Mouse (Mus musculus) stomach, embryonic 16.5 days (tissue): Measurements from ENCODE around the gene Mfsd6l. TPM values are rescaled to one million over a fixed set of nuclear protein-coding genes. Genes with fewer than 3 reads are reported as not detected.

ENCODE experiments used
- ATAC-seq: fragments of 200-750 bp; cut with Nextera tagmentation; 2 replicates; pipeline ENCODE4 v1.8.0; 2017; ENCODE audit warnings: moderate number of reproducible peaks, moderate TSS enrichment; ENCODE audit not compliant: insufficient read depth, low FRiP score
- H3K27ac ChIP-seq: fragments of 300-500 bp; sonication (generic); 2 replicates; pipeline ENCODE4 v1.5.1; 2014; ENCODE audit warnings: low read length
- H3K27me3 ChIP-seq: fragments of 300-500 bp; sonication (generic); 2 replicates; pipeline ENCODE4 v1.6.1; 2014; ENCODE audit warnings: low read length, control low read depth, mixed read lengths; ENCODE audit not compliant: control insufficient read depth, insufficient read depth
- H3K36me3 ChIP-seq: fragments of 300-500 bp; sonication (generic); 2 replicates; pipeline ENCODE4 v1.6.1; 2014; ENCODE audit warnings: low read length; ENCODE audit not compliant: control insufficient read depth, insufficient read depth
- H3K4me1 ChIP-seq: fragments of 300-500 bp; sonication (generic); 2 replicates; pipeline ENCODE4 v1.6.1; 2014; ENCODE audit warnings: low read length, control low read depth, mixed read lengths; ENCODE audit not compliant: control insufficient read depth, insufficient read depth
- H3K4me2 ChIP-seq: fragments of 300-500 bp; sonication (generic); 2 replicates; pipeline ENCODE4 v1.6.1; 2014; ENCODE audit warnings: low read depth, low read length, mixed read lengths
- H3K4me3 ChIP-seq: fragments of 300-500 bp; sonication (generic); replicated peaks from 2 replicates; pipeline ENCODE4 v1.5.1; 2014; ENCODE audit warnings: mild to moderate bottlenecking, low read length
- H3K9ac ChIP-seq: fragments of 300-500 bp; sonication (generic); 2 replicates; pipeline ENCODE4 v1.6.1; 2014; ENCODE audit warnings: low read length
- H3K9me3 ChIP-seq: fragments of 300-500 bp; sonication (generic); replicated peaks from 2 replicates; pipeline ENCODE4 v1.6.1; 2016; ENCODE audit warnings: low read length, control low read depth; ENCODE audit not compliant: control insufficient read depth
- WGBS: fragments of 180-500 bp; shearing (Covaris S2); extraction: QIAGEN DNeasy Blood & Tissue Kit; methylation state at CpG from one replicate; pipeline ENCODE4 v1.1.7; 2014; 5-methylcytosine and 5-hydroxymethylcytosine counted together
- polyA plus RNA-seq: library from polyadenylated mRNA; unstranded; fragments of >200 nt; fragmentation: Nextera tagmentation; extraction: Ambion mirVana; gene quantifications from 2 replicates; pipeline ENCODE4 v1.2.1, GENCODE M21; 2015

Gene Mfsd6l
- polyA plus RNA-seq, 1 experiment from 2014 or later, result 2.0 TPM

DNA sequence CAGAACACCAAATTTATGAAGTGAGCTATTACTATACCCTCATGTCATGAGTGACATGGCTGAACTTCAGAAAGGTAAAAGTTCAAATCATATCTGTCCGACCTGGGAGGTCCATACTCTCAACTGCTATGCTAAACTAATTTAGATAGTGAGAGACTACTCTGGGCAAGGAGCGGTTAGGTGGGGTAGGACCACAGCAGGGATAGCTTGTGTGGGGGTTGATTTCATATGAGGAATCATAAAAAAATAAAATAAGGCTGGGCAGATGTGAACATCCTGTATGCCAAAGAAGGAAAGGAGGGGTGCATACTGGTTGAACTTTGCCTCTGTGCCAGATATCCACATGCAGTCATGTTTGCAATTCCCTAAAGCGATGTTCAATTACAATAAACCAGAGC lies 9.0 kb downstream of the Mfsd6l start:
- Histone ChIP-seq H3K9ac (no peak overlapping the region), H3K27me3 (no peaks in the 10 kb centered on the region), H3K9me3 (no peaks in the 10 kb centered on the region), H3K27ac (no peak overlapping the region), H3K4me2 (no peak overlapping the region), H3K4me1 (no peaks in the 10 kb centered on the region), H3K36me3 (no peaks in the 10 kb centered on the region), H3K4me3 (no peak overlapping the region)
- 76% methylated on average over 3 of the region's 3 CpGs for WGBS
- no peak for ATAC-seq

DNA sequence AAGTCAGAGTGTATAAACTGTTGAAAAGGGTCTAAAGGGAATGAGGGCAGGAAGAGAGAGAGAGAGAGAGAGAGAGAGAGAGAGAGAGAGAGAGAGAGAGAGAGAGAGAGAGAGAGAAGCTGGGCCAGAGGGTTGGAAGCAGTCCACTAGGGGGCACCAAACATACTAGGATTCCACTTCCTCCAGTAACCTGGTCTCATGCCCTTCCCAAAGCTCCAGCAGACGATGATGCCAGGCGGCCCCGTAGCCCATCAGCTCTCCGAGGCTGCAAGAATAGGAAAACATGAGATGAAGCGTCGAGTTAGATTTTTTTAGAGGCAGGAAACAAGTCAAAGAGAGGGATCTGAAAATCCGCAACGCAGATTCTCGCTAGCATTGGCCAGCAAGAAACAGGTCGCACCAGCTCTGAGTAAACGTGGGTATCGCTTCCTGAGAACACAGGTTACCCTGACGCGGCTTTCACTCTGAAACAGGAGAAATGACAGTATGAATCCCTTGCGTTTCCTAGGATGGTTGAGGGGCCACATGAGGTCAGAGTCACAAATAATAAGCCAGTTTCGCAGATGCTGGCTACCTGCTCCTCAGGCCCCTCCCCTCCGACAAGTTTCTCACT lies 10.6 kb downstream of the Mfsd6l start:
- 15% methylated on average over 17 of the region's 17 CpGs for WGBS
- H3K27ac ChIP-seq, result no peak overlapping the region
- H3K4me1 ChIP-seq, result no peaks in the 10 kb centered on the region
- ATAC-seq, result no peak
- peak overlapping the region; percentile 41 for H3K4me3 ChIP-seq
- H3K4me2 ChIP-seq, result peak overlapping the region; percentile 67
- H3K36me3 ChIP-seq, result no peaks in the 10 kb centered on the region
- no peaks in the 10 kb centered on the region for H3K27me3 ChIP-seq
- H3K9me3 ChIP-seq, result no peaks in the 10 kb centered on the region
- peak overlapping the region; percentile 53; the same call in 1 of the 2 replicates for H3K9ac ChIP-seq

DNA sequence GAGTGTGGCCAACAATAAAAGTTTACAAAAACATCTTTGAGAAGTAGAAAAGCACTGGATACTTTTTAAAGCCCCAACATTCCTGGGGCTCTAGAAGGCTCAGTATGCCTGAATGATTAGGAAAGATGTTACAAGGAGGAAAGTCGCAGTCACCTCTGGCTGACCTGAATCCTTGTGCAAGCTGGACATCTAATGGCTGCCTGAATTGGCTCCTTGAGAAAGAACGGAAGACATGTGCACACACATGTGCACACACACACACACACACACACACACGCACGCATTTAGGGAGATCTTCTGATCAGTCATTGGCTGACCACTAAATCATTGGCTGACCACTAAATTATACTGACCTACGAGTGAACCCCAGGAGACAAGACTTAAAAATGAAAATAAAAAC lies 14.9 kb downstream of the Mfsd6l start:
- Histone ChIP-seq H3K4me1 (no peaks in the 10 kb centered on the region), H3K9ac (no peak overlapping the region), H3K4me2 (no peak overlapping the region), H3K27ac (no peak overlapping the region), H3K4me3 (no peak overlapping the region), H3K36me3 (no peaks in the 10 kb centered on the region), H3K27me3 (no peaks in the 10 kb centered on the region), H3K9me3 (no peaks in the 10 kb centered on the region)
- 66% methylated on average over 5 of the region's 5 CpGs for WGBS
- ATAC-seq, result no peak

DNA sequence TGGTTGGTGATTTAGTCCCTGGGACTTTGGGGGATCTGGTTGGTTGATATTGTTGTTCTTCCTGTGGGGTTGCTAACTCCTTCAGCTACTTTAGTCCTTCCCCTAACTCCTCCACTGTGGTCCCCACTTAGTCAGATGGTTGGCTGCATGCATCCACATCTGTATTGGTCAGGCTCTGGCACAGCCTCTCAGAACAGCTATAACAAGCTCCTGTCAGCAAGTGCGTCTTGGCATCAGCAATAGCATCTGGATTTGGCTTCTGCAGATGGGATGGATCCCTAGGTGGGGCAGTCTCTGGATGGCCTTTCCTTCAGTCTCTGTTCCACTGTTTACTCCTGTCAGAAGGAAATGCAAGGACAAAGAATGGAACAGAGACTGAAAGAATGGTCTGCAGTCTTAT lies 21.1 kb downstream of the Mfsd6l start:
- no peaks in the 10 kb centered on the region for H3K36me3 ChIP-seq
- 74% methylated on average over 1 of the region's 1 CpGs for WGBS
- no peak for ATAC-seq

DNA sequence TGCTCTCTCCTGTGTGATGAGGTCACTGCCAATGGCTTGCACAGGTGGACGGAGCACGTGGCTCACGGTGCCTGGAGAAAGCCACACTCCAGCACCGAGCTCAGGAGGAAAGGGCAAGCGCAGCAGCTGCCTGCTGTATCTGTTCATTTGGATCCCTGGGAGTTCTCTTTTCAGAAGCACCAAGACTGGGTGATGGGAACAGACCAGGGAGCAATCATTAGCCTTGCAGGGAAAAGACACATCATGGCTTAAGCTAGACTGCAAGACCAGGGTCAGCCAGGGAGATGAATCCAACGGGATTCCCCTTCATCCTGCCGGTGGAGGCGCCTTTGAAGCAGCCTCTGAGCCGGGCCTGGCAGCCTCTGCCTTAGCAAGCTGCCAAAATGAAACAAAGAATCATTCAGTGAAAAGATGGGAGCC lies 23.5 kb downstream of the Mfsd6l start:
- Histone ChIP-seq H3K4me3 (no peak overlapping the region), H3K36me3 (no peaks in the 10 kb centered on the region), H3K27me3 (no peaks in the 10 kb centered on the region), H3K4me1 (peaks cover 11% of the 10 kb centered on the region), H3K9ac (peak overlapping the region; percentile 9; the same call in 1 of the 2 replicates), H3K9me3 (no peaks in the 10 kb centered on the region), H3K4me2 (no peak overlapping the region), H3K27ac (no peak overlapping the region)
- ATAC-seq, result no peak
- 24% methylated on average over 9 of the region's 9 CpGs for WGBS

More for the DNA sequence above, 21.1 kb downstream of the Mfsd6l start:
- Histone ChIP-seq H3K9ac (no peak overlapping the region), H3K27me3 (no peaks in the 10 kb centered on the region), H3K4me2 (no peak overlapping the region), H3K27ac (no peak overlapping the region), H3K9me3 (no peaks in the 10 kb centered on the region), H3K4me1 (peaks cover 3% of the 10 kb centered on the region; the same call in 1 of the 2 replicates), H3K4me3 (no peak overlapping the region)

DNA sequence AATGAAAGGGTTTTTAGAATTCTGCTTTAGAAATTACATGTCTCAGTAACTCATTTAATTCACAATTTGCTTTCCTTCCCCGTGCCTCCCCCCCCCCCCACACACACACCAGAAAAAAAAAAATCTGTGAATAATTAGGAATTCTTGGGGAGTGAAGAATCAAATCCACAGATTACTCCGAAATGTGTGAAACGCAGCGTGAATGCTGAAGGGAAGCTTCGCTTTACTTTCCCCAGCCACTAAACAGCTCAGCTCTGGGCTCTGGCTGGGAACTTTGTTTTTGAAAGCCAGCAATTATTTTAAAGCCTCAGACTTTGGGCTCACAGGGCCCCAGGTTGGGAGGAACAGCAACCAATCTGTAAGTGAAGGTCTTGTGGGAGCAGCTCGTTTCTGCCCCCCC lies 24.6 kb downstream of the Mfsd6l start:
- H3K9ac ChIP-seq, result no peak overlapping the region
- H3K4me2 ChIP-seq, result no peak overlapping the region
- no peaks in the 10 kb centered on the region for H3K36me3 ChIP-seq
- H3K27me3 ChIP-seq, result no peaks in the 10 kb centered on the region
- H3K4me1 ChIP-seq, result peaks cover 12% of the 10 kb centered on the region
- H3K27ac ChIP-seq, result no peak overlapping the region
- ATAC-seq, result no peak
- H3K9me3 ChIP-seq, result no peaks in the 10 kb centered on the region
- 63% methylated on average over 6 of the region's 6 CpGs for WGBS
- no peak overlapping the region for H3K4me3 ChIP-seq

DNA sequence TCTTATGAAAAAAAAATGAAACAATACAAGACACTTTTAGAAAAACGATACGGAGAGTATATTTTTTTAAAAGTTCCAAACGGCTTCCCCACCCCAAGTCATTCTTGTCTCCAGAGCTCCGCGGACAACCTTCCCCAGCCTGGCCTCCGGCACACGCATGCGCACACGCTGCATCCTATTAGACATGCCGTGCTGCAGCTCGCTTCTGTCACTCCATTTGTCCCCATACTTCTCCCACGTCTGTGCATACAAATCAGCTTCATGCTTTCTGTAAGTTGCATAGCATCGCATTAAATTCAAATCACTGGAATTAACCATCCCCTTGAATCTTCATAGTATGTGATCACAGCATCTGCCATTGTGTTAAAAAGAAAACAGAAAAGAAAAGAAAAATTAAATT lies 27.2 kb downstream of the Mfsd6l start:
- Histone ChIP-seq H3K9ac (no peak overlapping the region), H3K27me3 (peaks cover 3% of the 10 kb centered on the region; the same call in 1 of the 2 replicates), H3K36me3 (no peaks in the 10 kb centered on the region), H3K4me2 (no peak overlapping the region), H3K4me3 (no peak overlapping the region), H3K27ac (no peak overlapping the region), H3K9me3 (no peaks in the 10 kb centered on the region), H3K4me1 (peaks cover 12% of the 10 kb centered on the region)
- no peak for ATAC-seq
- WGBS, result 88% methylated on average over 13 of the region's 13 CpGs

DNA sequence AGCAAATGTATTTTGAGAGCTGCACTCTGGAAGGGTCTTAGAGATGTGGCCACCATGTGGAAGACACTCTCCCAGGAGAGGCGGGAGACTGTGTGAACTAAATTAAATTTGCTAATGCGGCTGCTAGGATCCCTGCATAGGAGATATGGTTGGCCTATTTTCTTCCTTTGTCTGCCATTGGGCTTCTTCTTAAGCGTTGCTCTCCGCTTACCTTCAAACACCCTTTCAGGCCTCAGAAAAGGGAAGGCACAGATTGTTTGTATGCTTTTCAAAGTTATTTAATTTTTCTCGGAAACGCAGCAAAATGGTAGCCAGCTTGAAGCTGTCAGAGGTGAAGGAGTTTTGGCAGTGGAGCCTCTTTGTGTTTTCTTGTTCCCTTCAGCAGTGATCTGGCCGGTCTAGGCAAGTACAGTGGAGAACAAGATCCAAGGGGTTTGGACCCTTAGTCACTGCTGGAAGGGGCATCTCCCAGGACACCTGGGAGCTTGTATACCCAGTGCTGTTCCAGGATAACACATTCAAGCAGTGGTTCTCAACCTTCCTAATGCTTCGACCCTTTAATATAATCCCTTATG lies 28.0 kb downstream of the Mfsd6l start:
- no peak overlapping the region for H3K4me2 ChIP-seq
- WGBS, result 56% methylated on average over 8 of the region's 8 CpGs

DNA sequence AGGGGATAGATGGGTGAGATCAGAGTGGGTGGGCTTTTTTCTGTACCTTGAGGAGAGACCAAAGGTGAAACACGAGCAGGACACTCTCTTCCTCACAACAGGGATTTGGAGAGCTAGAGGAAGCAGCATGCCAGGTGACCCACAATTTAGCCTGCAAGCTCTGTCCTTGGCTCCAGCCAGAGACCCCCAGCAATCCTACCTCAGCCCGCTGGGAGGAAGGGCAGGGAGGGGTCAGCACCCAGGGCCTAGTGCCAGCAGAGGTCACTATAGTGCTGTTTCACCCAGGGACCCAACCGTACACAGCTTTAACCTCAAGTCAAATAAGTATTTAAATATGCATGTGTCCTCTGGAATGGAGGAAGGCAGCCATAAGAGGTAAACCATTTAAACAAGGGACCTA lies 29.9 kb downstream of the Mfsd6l start:
- peaks cover 12% of the 10 kb centered on the region; the same call in 1 of the 2 replicates for H3K4me1 ChIP-seq
- no peak for ATAC-seq
- 30% methylated on average over 3 of the region's 3 CpGs for WGBS
- H3K27ac ChIP-seq, result no peak overlapping the region
- peaks cover 4% of the 10 kb centered on the region; the same call in 1 of the 2 replicates for H3K27me3 ChIP-seq
- H3K4me2 ChIP-seq, result no peak overlapping the region
- no peaks in the 10 kb centered on the region for H3K36me3 ChIP-seq
- no peak overlapping the region for H3K4me3 ChIP-seq
- no peak overlapping the region for H3K9ac ChIP-seq
- no peaks in the 10 kb centered on the region for H3K9me3 ChIP-seq

More for the DNA sequence above, 28.0 kb downstream of the Mfsd6l start:
- Histone ChIP-seq H3K27ac (no peak overlapping the region), H3K9me3 (no peaks in the 10 kb centered on the region), H3K4me3 (no peak overlapping the region), H3K27me3 (peaks cover 4% of the 10 kb centered on the region; the same call in 1 of the 2 replicates), H3K36me3 (no peaks in the 10 kb centered on the region), H3K9ac (no peak overlapping the region), H3K4me1 (peaks cover 12% of the 10 kb centered on the region)
- ATAC-seq, result no peak
